Mouse (Mus musculus): ENCODE results near the gene Plekhm1. TPM values are rescaled to one million over a fixed set of nuclear protein-coding genes. Genes with fewer than 3 reads are reported as not detected.

The Plekhm1 gene
- polyA plus RNA-seq, 1 experiment from 2014 or later, result 6.7 TPM

- Histone ChIP-seq H3K4me1 (peaks cover 7% of the 10 kb centered on the region), H3K36me3 (peaks cover 25% of the 10 kb centered on the region), H3K9me3 (no peaks in the 10 kb centered on the region), H3K27ac (no peak overlapping the region), H3K27me3 (ENCODE audit: insufficient read depth, poor library complexity, severe bottlenecking) (no peaks in the 10 kb centered on the region), H3K4me3 (no peak overlapping the region)
- no peak for DNase-seq (ENCODE audit: low spot score)
- WGBS, result 74% methylated on average over 7 of the region's 7 CpGs
Measured at GRCm38 (mm10) chr11:103406551-103406950, 5.9 kb downstream of the Plekhm1 start.

- Histone ChIP-seq H3K36me3 (peaks cover 25% of the 10 kb centered on the region), H3K4me3 (no peak overlapping the region), H3K4me1 (peaks cover 1% of the 10 kb centered on the region; the same call in 1 of the 2 replicates), H3K27me3 (ENCODE audit: insufficient read depth, poor library complexity, severe bottlenecking) (no peaks in the 10 kb centered on the region), H3K27ac (no peak overlapping the region), H3K9me3 (no peaks in the 10 kb centered on the region)
- DNase-seq (ENCODE audit: low spot score), result no peak
- WGBS, result 89% methylated on average over 1 of the region's 1 CpGs
Measured at GRCm38 (mm10) chr11:103405814-103406213, 6.7 kb downstream of the Plekhm1 start.

GRCm38 (mm10) chr11:103404618-103405017, 7.9 kb downstream of the Plekhm1 start:
- Histone ChIP-seq H3K36me3 (peaks cover 25% of the 10 kb centered on the region), H3K27me3 (ENCODE audit: insufficient read depth, poor library complexity, severe bottlenecking) (no peaks in the 10 kb centered on the region), H3K27ac (no peak overlapping the region), H3K9me3 (no peaks in the 10 kb centered on the region), H3K4me1 (no peaks in the 10 kb centered on the region), H3K4me3 (no peak overlapping the region)
- DNase-seq (ENCODE audit: low spot score), result no peak

- 60% methylated on average over 4 of the region's 4 CpGs for WGBS
- H3K27me3 ChIP-seq (ENCODE audit: insufficient read depth, poor library complexity, severe bottlenecking), result no peaks in the 10 kb centered on the region
- DNase-seq (ENCODE audit: low spot score), result no peak
- peaks cover 20% of the 10 kb centered on the region for H3K36me3 ChIP-seq
- H3K27ac ChIP-seq, result no peak overlapping the region
- no peak overlapping the region for H3K4me3 ChIP-seq
- H3K4me1 ChIP-seq, result no peaks in the 10 kb centered on the region
- H3K9me3 ChIP-seq, result no peaks in the 10 kb centered on the region
Measured at GRCm38 (mm10) chr11:103403776-103404175, 8.7 kb downstream of the Plekhm1 start.

- Histone ChIP-seq H3K27ac (no peak overlapping the region), H3K27me3 (ENCODE audit: insufficient read depth, poor library complexity, severe bottlenecking) (no peaks in the 10 kb centered on the region), H3K9me3 (no peaks in the 10 kb centered on the region), H3K4me1 (no peaks in the 10 kb centered on the region), H3K4me3 (no peak overlapping the region), H3K36me3 (peaks cover 18% of the 10 kb centered on the region)
- 94% methylated on average over 5 of the region's 5 CpGs for WGBS
- no peak for DNase-seq (ENCODE audit: low spot score)
Measured at GRCm38 (mm10) chr11:103402738-103403137, 9.7 kb downstream of the Plekhm1 start.

- no peaks in the 10 kb centered on the region for H3K27me3 ChIP-seq (ENCODE audit: insufficient read depth, poor library complexity, severe bottlenecking)
- no peak for DNase-seq (ENCODE audit: low spot score)
- WGBS, result 45% methylated on average over 2 of the region's 2 CpGs
Measured at GRCm38 (mm10) chr11:103402198-103402597, 10.3 kb downstream of the Plekhm1 start.

GRCm38 (mm10) chr11:103399986-103400385, 12.5 kb downstream of the Plekhm1 start:
- H3K9me3 ChIP-seq, result no peaks in the 10 kb centered on the region
- H3K27ac ChIP-seq, result no peak overlapping the region
- no peak overlapping the region for H3K4me3 ChIP-seq
- DNase-seq (ENCODE audit: low spot score), result no peak
- 80% methylated on average over 4 of the region's 4 CpGs for WGBS
- H3K4me1 ChIP-seq, result no peaks in the 10 kb centered on the region
- H3K36me3 ChIP-seq, result peaks cover 37% of the 10 kb centered on the region
- no peaks in the 10 kb centered on the region for H3K27me3 ChIP-seq (ENCODE audit: insufficient read depth, poor library complexity, severe bottlenecking)

More at GRCm38 (mm10) chr11:103402198-103402597, 10.3 kb downstream of the Plekhm1 start:
- Histone ChIP-seq H3K36me3 (peaks cover 18% of the 10 kb centered on the region), H3K4me1 (no peaks in the 10 kb centered on the region), H3K4me3 (no peak overlapping the region), H3K9me3 (no peaks in the 10 kb centered on the region), H3K27ac (no peak overlapping the region)

GRCm38 (mm10) chr11:103399050-103399449, 13.4 kb downstream of the Plekhm1 start:
- H3K36me3 ChIP-seq, result peaks cover 45% of the 10 kb centered on the region
- no peak overlapping the region for H3K27ac ChIP-seq
- DNase-seq (ENCODE audit: low spot score), result no peak
- H3K4me1 ChIP-seq, result no peaks in the 10 kb centered on the region
- 83% methylated on average over 3 of the region's 3 CpGs for WGBS
- no peaks in the 10 kb centered on the region for H3K9me3 ChIP-seq
- no peaks in the 10 kb centered on the region for H3K27me3 ChIP-seq (ENCODE audit: insufficient read depth, poor library complexity, severe bottlenecking)
- no peak overlapping the region for H3K4me3 ChIP-seq

- Histone ChIP-seq H3K9me3 (no peaks in the 10 kb centered on the region), H3K27ac (no peak overlapping the region), H3K36me3 (peaks cover 41% of the 10 kb centered on the region), H3K4me1 (peaks cover 3% of the 10 kb centered on the region), H3K27me3 (ENCODE audit: insufficient read depth, poor library complexity, severe bottlenecking) (no peaks in the 10 kb centered on the region), H3K4me3 (no peak overlapping the region)
- no peak for DNase-seq (ENCODE audit: low spot score)
- WGBS, result 87% methylated on average over 4 of the region's 4 CpGs
Measured at GRCm38 (mm10) chr11:103396682-103397081, 15.8 kb downstream of the Plekhm1 start.

- WGBS, result 93% methylated on average over 4 of the region's 4 CpGs
- DNase-seq (ENCODE audit: low spot score), result no peak
Measured at GRCm38 (mm10) chr11:103396236-103396635, 16.3 kb downstream of the Plekhm1 start.

GRCm38 (mm10) chr11:103394604-103395003, 17.9 kb downstream of the Plekhm1 start:
- H3K36me3 ChIP-seq, result peaks cover 49% of the 10 kb centered on the region
- no peaks in the 10 kb centered on the region for H3K9me3 ChIP-seq
- H3K27ac ChIP-seq, result no peak overlapping the region
- H3K4me3 ChIP-seq, result no peak overlapping the region
- peaks cover 3% of the 10 kb centered on the region for H3K4me1 ChIP-seq
- DNase-seq (ENCODE audit: low spot score), result no peak
- WGBS, result 90% methylated on average over 7 of the region's 7 CpGs
- H3K27me3 ChIP-seq (ENCODE audit: insufficient read depth, poor library complexity, severe bottlenecking), result no peaks in the 10 kb centered on the region

More at GRCm38 (mm10) chr11:103396236-103396635, 16.3 kb downstream of the Plekhm1 start:
- H3K4me1 ChIP-seq, result peaks cover 3% of the 10 kb centered on the region
- no peak overlapping the region for H3K4me3 ChIP-seq
- no peaks in the 10 kb centered on the region for H3K9me3 ChIP-seq
- no peaks in the 10 kb centered on the region for H3K27me3 ChIP-seq (ENCODE audit: insufficient read depth, poor library complexity, severe bottlenecking)
- H3K36me3 ChIP-seq, result peaks cover 41% of the 10 kb centered on the region
- H3K27ac ChIP-seq, result no peak overlapping the region

GRCm38 (mm10) chr11:103394025-103394424, 18.5 kb downstream of the Plekhm1 start:
- Histone ChIP-seq H3K27me3 (ENCODE audit: insufficient read depth, poor library complexity, severe bottlenecking) (no peaks in the 10 kb centered on the region), H3K4me3 (no peak overlapping the region), H3K36me3 (peaks cover 52% of the 10 kb centered on the region), H3K27ac (no peak overlapping the region), H3K4me1 (peaks cover 3% of the 10 kb centered on the region), H3K9me3 (no peaks in the 10 kb centered on the region)
- DNase-seq (ENCODE audit: low spot score), result no peak
- 88% methylated on average over 7 of the region's 7 CpGs for WGBS

GRCm38 (mm10) chr11:103387870-103388526, 24.5 kb downstream of the Plekhm1 start:
- H3K4me1 ChIP-seq, result peaks cover 22% of the 10 kb centered on the region
- WGBS, result 74% methylated on average over 7 of the region's 7 CpGs
- no peaks in the 10 kb centered on the region for H3K9me3 ChIP-seq
- DNase-seq (ENCODE audit: low spot score), result no peak
- H3K27ac ChIP-seq, result 0 out of 2 replicates have a peak overlapping the region, but pooled peaks have one; percentile 6
- H3K27me3 ChIP-seq (ENCODE audit: insufficient read depth, poor library complexity, severe bottlenecking), result no peaks in the 10 kb centered on the region
- H3K36me3 ChIP-seq, result peaks cover 18% of the 10 kb centered on the region
- no peak overlapping the region for H3K4me3 ChIP-seq

GRCm38 (mm10) chr11:103386827-103387226, 25.7 kb downstream of the Plekhm1 start:
- 88% methylated on average over 9 of the region's 9 CpGs for WGBS
- Histone ChIP-seq H3K27me3 (ENCODE audit: insufficient read depth, poor library complexity, severe bottlenecking) (no peaks in the 10 kb centered on the region), H3K9me3 (no peaks in the 10 kb centered on the region), H3K36me3 (peaks cover 17% of the 10 kb centered on the region; the same call in 1 of the 2 replicates), H3K4me1 (peaks cover 32% of the 10 kb centered on the region), H3K27ac (no peak overlapping the region), H3K4me3 (no peak overlapping the region)
- no peak for DNase-seq (ENCODE audit: low spot score)
